Mouse (Mus musculus) heart, postnatal 4 days (tissue): ENCODE measurements at regions not wholly inside any gene's neighbourhood (a gene's known extent, or its start where the extent isn't known, plus 50 kb on each side); places are given as distances from the start of the nearest gene placed in this dataset.

Experiments used
- DNase-seq: peaks from one replicate; pipeline ENCODE4 v3.0.0; 2021

GRCm38 (mm10) chr3:105130228-105130627 lies 63.6 kb downstream of the 4930564D02Rik start:
- DNase-seq = no peak

- DNase-seq = no peak
Observed at GRCm38 (mm10) chr3:105131053-105131452, 64.4 kb downstream of the 4930564D02Rik start.

- no peak for DNase-seq
Observed at GRCm38 (mm10) chr3:105133011-105133410, 66.4 kb downstream of the 4930564D02Rik start.

GRCm38 (mm10) chr3:105141170-105141971 lies 74.7 kb downstream of the 4930564D02Rik start:
- no peak for DNase-seq

GRCm38 (mm10) chr3:105142631-105143030 lies 76.0 kb downstream of the 4930564D02Rik start:
- DNase-seq = no peak

GRCm38 (mm10) chr3:105151475-105152157 lies 85.0 kb downstream of the 4930564D02Rik start:
- peak; percentile 63 for DNase-seq

GRCm38 (mm10) chr3:105152158-105152541 lies 85.5 kb downstream of the 4930564D02Rik start:
- DNase-seq = no peak

GRCm38 (mm10) chr3:105158376-105158775 lies 91.7 kb downstream of the 4930564D02Rik start:
- no peak for DNase-seq

- DNase-seq = peak; percentile 82
Observed at GRCm38 (mm10) chr3:105165355-105165754, 98.7 kb downstream of the 4930564D02Rik start.

- DNase-seq = no peak
Observed at GRCm38 (mm10) chr3:105169117-105169516, 102.5 kb downstream of the 4930564D02Rik start.

GRCm38 (mm10) chr3:105171527-105171926 lies 104.9 kb downstream of the 4930564D02Rik start:
- no peak for DNase-seq

GRCm38 (mm10) chr3:105172054-105172453 lies 105.4 kb downstream of the 4930564D02Rik start:
- DNase-seq = no peak

GRCm38 (mm10) chr3:105191303-105191702 lies 124.7 kb downstream of the 4930564D02Rik start:
- DNase-seq = no peak

- DNase-seq = no peak
Observed at GRCm38 (mm10) chr3:105191830-105192229, 125.2 kb downstream of the 4930564D02Rik start.

- DNase-seq = no peak
Observed at GRCm38 (mm10) chr3:105200735-105201134, 134.1 kb downstream of the 4930564D02Rik start.

- DNase-seq = no peak
Observed at GRCm38 (mm10) chr3:105209164-105209563, 142.5 kb downstream of the 4930564D02Rik start.

- DNase-seq = no peak
Observed at GRCm38 (mm10) chr3:105211023-105211422, 144.4 kb downstream of the 4930564D02Rik start.

- no peak for DNase-seq
Observed at GRCm38 (mm10) chr3:105211726-105212125, 145.1 kb downstream of the 4930564D02Rik start.

GRCm38 (mm10) chr3:105214867-105215266 lies 148.2 kb downstream of the 4930564D02Rik start:
- DNase-seq = no peak

GRCm38 (mm10) chr3:105215729-105216128 lies 149.1 kb downstream of the 4930564D02Rik start:
- no peak for DNase-seq

GRCm38 (mm10) chr3:105219630-105220029 lies 153.0 kb downstream of the 4930564D02Rik start:
- DNase-seq = no peak

GRCm38 (mm10) chr3:105220641-105221040 lies 154.0 kb downstream of the 4930564D02Rik start:
- no peak for DNase-seq

GRCm38 (mm10) chr3:105222925-105223324 lies 156.3 kb downstream of the 4930564D02Rik start:
- DNase-seq = no peak

- DNase-seq = no peak
Observed at GRCm38 (mm10) chr3:105223671-105224070, 157.0 kb downstream of the 4930564D02Rik start.
